Mouse (Mus musculus) heart, adult 2 months (tissue): ENCODE results near the gene Fam198b.

ENCODE experiments used
- CTCF ChIP-seq: fragments of 200-600 bp; IDR thresholded peaks from 2 replicates; pipeline ENCODE4 v1.8.1; 2022; ENCODE audit warnings: antibody characterized with exemption, mild to moderate bottlenecking, moderate library complexity
- POLR2A ChIP-seq: fragments of 200-500 bp; IDR thresholded peaks from 2 replicates; pipeline ENCODE4 v1.6.1; 2011; ENCODE audit warnings: mild to moderate bottlenecking, low read depth, low read length, control low read depth; ENCODE audit not compliant: insufficient read depth

- TF ChIP-seq CTCF, result no peak
- TF ChIP-seq POLR2A, result no peak
Measured at GRCm38 (mm10) chr3:79903803-79904202, 19.5 kb downstream of the Fam198b start.
